Mouse (Mus musculus) C2C12 (cell line): ENCODE results near the gene Phyhipl. TPM values are rescaled to one million over a fixed set of nuclear protein-coding genes. Genes with fewer than 3 reads are reported as not detected.

Source experiments
- H3K27me3 ChIP-seq: one replicate; pipeline ENCODE4 v1.6.1; 2011; ENCODE audit not compliant: control insufficient read depth, insufficient read depth, insufficient read length
- H3K36me3 ChIP-seq: one replicate; pipeline ENCODE4 v1.6.1; 2011; ENCODE audit not compliant: control insufficient read depth, insufficient read depth
- H3K4me3 ChIP-seq: one replicate; pipeline ENCODE4 v1.5.1; 2011; ENCODE audit warnings: mild to moderate bottlenecking, control low read depth; ENCODE audit not compliant: poor library complexity, insufficient read depth, severe bottlenecking
- H3K79me2 ChIP-seq: one replicate; pipeline ENCODE4 v1.6.1; 2011; ENCODE audit not compliant: control insufficient read depth, insufficient read depth
- H3K79me3 ChIP-seq: one replicate; pipeline ENCODE4 v1.6.1; 2011; ENCODE audit warnings: low read depth, control low read depth
- H3ac ChIP-seq: one replicate; pipeline ENCODE3; 2011; ENCODE audit warnings: low read depth; ENCODE audit not compliant: control insufficient read depth, insufficient read length
- CEBPB ChIP-seq: IDR thresholded peaks from one replicate; pipeline ENCODE4 v1.6.1; 2011; ENCODE audit warnings: low read depth, mild to moderate bottlenecking, control low read depth, moderate library complexity
- CTCF ChIP-seq: IDR thresholded peaks from one replicate; pipeline ENCODE4 v1.5.1; 2011; ENCODE audit not compliant: control insufficient read depth, insufficient read depth, insufficient read length
- FOSL1 ChIP-seq: IDR thresholded peaks from one replicate; pipeline ENCODE4 v1.8.0; 2011; ENCODE audit warnings: mild to moderate bottlenecking, low read length; ENCODE audit not compliant: poor library complexity, insufficient read depth, severe bottlenecking
- MAX ChIP-seq: IDR thresholded peaks from one replicate; pipeline ENCODE4 v1.6.1; 2011; ENCODE audit warnings: mild to moderate bottlenecking, control low read depth
- MYOD1 ChIP-seq: IDR thresholded peaks from one replicate; pipeline ENCODE4 v1.6.1; 2011; ENCODE audit warnings: low read depth; ENCODE audit not compliant: control insufficient read depth, insufficient read length
- MYOG ChIP-seq: IDR thresholded peaks from one replicate; pipeline ENCODE4 v1.6.1; 2011; ENCODE audit not compliant: control insufficient read depth, insufficient read length; ENCODE audit errors: extremely low read depth
- USF1 ChIP-seq: IDR thresholded peaks from one replicate; pipeline ENCODE4 v1.6.1; 2011; ENCODE audit warnings: low read depth, mild to moderate bottlenecking, control low read depth, moderate library complexity
- polyA plus RNA-seq: library from polyadenylated mRNA; unstranded; fragments of >200 nt; fragmentation: generic; extraction: Trizol; gene quantifications from one replicate; pipeline ENCODE4 v1.2.1, GENCODE M21; 2012; ENCODE audit warnings: missing spikeins

Gene Phyhipl
- polyA plus RNA-seq, 1 experiment = 0.16 TPM

DNA sequence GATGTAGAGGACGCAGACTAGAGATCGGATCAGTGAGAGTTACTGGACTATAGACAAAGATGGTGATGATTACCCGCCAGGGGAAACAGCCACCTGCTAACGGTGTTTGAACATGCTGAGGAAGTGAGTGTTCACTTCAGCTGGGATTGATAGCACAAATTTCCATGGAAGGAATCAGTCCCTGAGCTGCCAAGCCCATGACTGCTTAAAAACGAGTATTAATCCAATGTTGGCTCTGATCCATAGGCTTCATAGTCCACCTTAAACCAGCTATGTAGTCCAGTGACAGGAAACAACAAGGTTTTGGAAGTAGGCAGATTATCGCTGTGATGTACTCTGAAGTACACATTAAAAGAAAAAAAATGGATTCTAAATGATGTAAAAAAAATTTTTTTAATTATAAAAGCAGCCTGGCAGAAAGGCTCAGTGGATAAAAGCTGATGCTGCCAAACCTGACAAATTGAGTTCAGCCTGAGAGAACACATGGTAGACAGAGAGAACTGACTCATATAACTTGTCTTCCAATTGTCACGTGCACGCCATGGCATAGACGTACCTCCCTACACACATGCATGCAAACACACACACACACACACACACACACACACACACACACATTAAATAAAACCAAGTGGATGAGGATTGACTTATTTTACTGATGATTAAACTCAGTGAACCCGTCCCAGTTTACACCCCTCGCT is 14.7 kb downstream of the Phyhipl start:
- H3K27me3 ChIP-seq = no peaks in the 10 kb centered on the region
- no peak overlapping the region for H3ac ChIP-seq
- no peaks in the 10 kb centered on the region for H3K79me2 ChIP-seq
- no peak for TF ChIP-seq USF1
- no peak for TF ChIP-seq FOSL1
- no peaks in the 10 kb centered on the region for H3K36me3 ChIP-seq
- no peaks in the 10 kb centered on the region for H3K79me3 ChIP-seq
- no peak overlapping the region for H3K4me3 ChIP-seq

GRCm38 (mm10) chr10:70640075-70640737 is 15.6 kb downstream of the Phyhipl start:
- TF ChIP-seq USF1 (no peak), MYOG (no peak), CEBPB (no peak), FOSL1 (no peak), CTCF (no peak), MAX (no peak)

DNA sequence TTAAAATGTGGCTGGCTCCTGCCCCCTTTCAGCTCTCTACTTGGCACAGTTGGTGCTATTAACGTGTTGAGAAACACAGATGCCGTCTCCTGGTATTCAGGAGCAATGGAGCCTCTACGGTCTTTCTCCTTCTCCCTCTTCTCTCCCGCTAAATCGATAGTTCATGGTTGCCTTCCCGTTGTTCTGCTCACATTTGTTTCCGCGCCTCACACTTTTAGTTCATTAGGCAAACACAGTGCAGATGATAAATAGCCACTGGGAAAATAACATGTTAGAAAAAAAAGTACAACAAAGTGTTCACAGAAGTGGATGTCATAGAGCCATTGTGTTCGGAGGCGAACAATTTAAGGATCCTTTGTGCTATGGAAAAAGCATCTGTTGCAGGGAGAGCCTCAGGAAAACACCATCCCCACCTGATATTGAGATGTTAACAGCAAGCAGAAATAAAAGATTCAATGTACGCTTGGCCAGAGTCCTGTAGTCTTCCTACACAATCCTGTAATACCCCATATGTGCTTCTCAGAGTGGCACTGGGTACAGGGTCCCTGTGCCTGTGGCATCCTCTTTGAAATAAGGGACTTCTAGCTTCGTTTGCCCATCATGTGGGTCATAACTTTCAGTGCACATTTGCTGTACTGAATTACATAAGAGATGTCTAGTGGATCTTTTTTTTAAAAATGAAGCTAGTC is 18.0 kb downstream of the Phyhipl start:
- Histone ChIP-seq H3K79me3 (no peaks in the 10 kb centered on the region), H3K79me2 (no peaks in the 10 kb centered on the region), H3ac (no peak overlapping the region), H3K36me3 (no peaks in the 10 kb centered on the region), H3K4me3 (no peak overlapping the region), H3K27me3 (no peaks in the 10 kb centered on the region)
- no peak for TF ChIP-seq MAX
- no peak for TF ChIP-seq USF1
- no peak for TF ChIP-seq CTCF
- TF ChIP-seq MYOG = no peak
- TF ChIP-seq MYOD1 = no peak
- TF ChIP-seq CEBPB = no peak
- TF ChIP-seq FOSL1 = no peak

More at GRCm38 (mm10) chr10:70640075-70640737, 15.6 kb downstream of the Phyhipl start:
- H3ac ChIP-seq = no peak overlapping the region
- no peaks in the 10 kb centered on the region for H3K79me3 ChIP-seq
- H3K4me3 ChIP-seq = no peak overlapping the region
- H3K36me3 ChIP-seq = no peaks in the 10 kb centered on the region
- H3K27me3 ChIP-seq = no peaks in the 10 kb centered on the region
- no peaks in the 10 kb centered on the region for H3K79me2 ChIP-seq

GRCm38 (mm10) chr10:70635261-70635660 is 20.5 kb downstream of the Phyhipl start:
- TF ChIP-seq USF1 (no peak), MYOG (no peak), CEBPB (no peak), FOSL1 (no peak), MYOD1 (no peak), MAX (no peak), CTCF (no peak)
- no peaks in the 10 kb centered on the region for H3K79me2 ChIP-seq
- H3ac ChIP-seq = no peak overlapping the region
- H3K79me3 ChIP-seq = no peaks in the 10 kb centered on the region
- no peaks in the 10 kb centered on the region for H3K27me3 ChIP-seq
- no peak overlapping the region for H3K4me3 ChIP-seq
- H3K36me3 ChIP-seq = no peaks in the 10 kb centered on the region

DNA sequence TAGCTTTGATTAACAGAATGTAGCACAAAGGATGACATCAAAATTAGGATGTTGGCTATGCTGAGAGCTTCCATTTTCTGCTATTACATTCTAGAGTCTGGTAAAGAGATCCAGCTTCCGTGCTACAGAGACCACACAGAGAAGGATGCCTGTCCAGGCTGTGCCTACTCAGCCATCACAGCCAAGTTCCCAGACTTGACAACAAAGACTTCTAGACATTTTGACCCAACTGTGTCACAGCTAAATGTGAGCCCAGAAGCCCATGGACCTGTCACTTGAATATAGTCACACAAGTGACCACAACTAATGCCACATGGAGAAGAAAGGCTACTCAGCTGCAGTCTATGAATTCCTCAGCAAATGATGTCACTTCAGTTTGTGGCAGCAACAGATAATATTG is 24.6 kb downstream of the Phyhipl start:
- no peak overlapping the region for H3K4me3 ChIP-seq
- no peaks in the 10 kb centered on the region for H3K79me2 ChIP-seq
- H3K36me3 ChIP-seq = no peaks in the 10 kb centered on the region
- no peaks in the 10 kb centered on the region for H3K79me3 ChIP-seq
- TF ChIP-seq USF1 (no peak), CTCF (no peak), MYOD1 (no peak), MYOG (no peak), MAX (no peak), FOSL1 (no peak)
- no peaks in the 10 kb centered on the region for H3K27me3 ChIP-seq
- H3ac ChIP-seq = no peak overlapping the region
